Mouse (Mus musculus): Measurements from ENCODE around the gene Zswim9. TPM values are rescaled to one million over a fixed set of nuclear protein-coding genes. Genes with fewer than 3 reads are reported as not detected.

Gene Zswim9
- polyA plus RNA-seq, 1 experiment from 2014 or later = 4.9 TPM

Other genes starting within 250 kb of the Zswim9 start
- gene Chmp2a, start 243.9 kb downstream of the Zswim9 start, polyA plus RNA-seq (2014; fragmentation: Nextera tagmentation; extraction: Ambion mirVana) = 196 and 199 TPM in 2 replicates
- gene Ube2m, start 240.4 kb downstream of the Zswim9 start, polyA plus RNA-seq (2014; fragmentation: Nextera tagmentation; extraction: Ambion mirVana) = 142 and 146 TPM in 2 replicates
- gene Mzf1, start 224.0 kb downstream of the Zswim9 start, polyA plus RNA-seq (2014; fragmentation: Nextera tagmentation; extraction: Ambion mirVana) = 8.4 and 9.0 TPM in 2 replicates
- 0.06 and 0.17 TPM in 2 replicates for gene Vmn1r85, start 183.5 kb downstream of the Zswim9 start, polyA plus RNA-seq (2014; fragmentation: Nextera tagmentation; extraction: Ambion mirVana)
- gene Vmn1r86, start 158.8 kb downstream of the Zswim9 start, polyA plus RNA-seq (2014; fragmentation: Nextera tagmentation; extraction: Ambion mirVana) = not detected in 2 replicates
- gene Vmn1r87, start 138.6 kb downstream of the Zswim9 start, polyA plus RNA-seq (2014; fragmentation: Nextera tagmentation; extraction: Ambion mirVana) = not detected in 2 replicates
- gene Vmn1r88, start 119.2 kb downstream of the Zswim9 start, polyA plus RNA-seq (2014; fragmentation: Nextera tagmentation; extraction: Ambion mirVana) = not detected in 2 replicates
- not detected in 2 replicates for gene Vmn1r89, start 65.7 kb downstream of the Zswim9 start, polyA plus RNA-seq (2014; fragmentation: Nextera tagmentation; extraction: Ambion mirVana)
- 27.5 and 29.1 TPM in 2 replicates for gene Lig1, start 1.4 kb downstream of the Zswim9 start, polyA plus RNA-seq (2014; fragmentation: Nextera tagmentation; extraction: Ambion mirVana)
- gene Pla2g4c, start 45.9 kb upstream of the Zswim9 start, polyA plus RNA-seq (2014; fragmentation: Nextera tagmentation; extraction: Ambion mirVana) = 0.62 and 1.1 TPM in 2 replicates
- gene Cabp5, start 119.4 kb upstream of the Zswim9 start, polyA plus RNA-seq (2014; fragmentation: Nextera tagmentation; extraction: Ambion mirVana) = not detected in 2 replicates
- not detected in 2 replicates for gene Bsph1, start 172.1 kb upstream of the Zswim9 start, polyA plus RNA-seq (2014; fragmentation: Nextera tagmentation; extraction: Ambion mirVana)